Mouse (Mus musculus): ENCODE measurements around the gene Aspdh.

Aspdh gene

DNA sequence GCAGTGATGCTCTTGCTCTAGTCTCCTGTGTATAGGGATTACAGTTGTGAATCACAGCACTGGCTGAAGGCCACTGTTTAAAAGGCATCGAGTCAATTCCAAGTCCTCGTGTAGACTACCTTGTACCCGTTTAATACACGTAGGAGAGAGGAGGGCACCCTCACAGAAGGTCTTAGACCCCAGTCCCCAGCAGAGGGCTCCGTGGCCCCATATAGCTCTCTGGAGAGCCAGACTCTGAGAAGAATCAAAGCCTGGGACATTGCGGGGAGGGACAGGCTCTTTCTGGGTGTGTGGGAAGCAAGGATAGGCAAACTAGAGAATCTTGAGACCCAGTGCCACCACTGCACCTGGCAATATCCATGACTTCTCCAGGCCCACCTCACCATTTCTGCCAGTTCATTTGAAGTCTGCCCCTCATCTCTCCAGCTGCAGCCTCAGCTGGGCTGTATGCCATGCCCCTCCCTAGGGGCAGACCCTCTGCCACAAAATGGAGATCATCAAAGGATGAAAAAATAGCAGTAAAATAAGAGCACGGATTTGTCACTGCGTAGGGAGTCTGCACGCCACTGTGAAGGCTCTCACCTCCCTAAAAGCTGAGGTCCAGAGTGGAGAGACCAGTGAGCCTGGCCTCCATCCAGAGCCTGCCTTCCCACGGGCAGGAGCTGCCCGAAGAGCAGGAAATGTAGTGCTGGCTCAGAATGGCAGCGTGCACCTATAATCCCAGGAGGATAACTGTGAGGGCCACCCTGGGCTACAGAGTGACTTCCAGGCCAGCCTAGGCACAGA is 18.9 kb upstream of the Aspdh start:
- DNase-seq (ENCODE audit: low spot score in 2 of 2): no peak

DNA sequence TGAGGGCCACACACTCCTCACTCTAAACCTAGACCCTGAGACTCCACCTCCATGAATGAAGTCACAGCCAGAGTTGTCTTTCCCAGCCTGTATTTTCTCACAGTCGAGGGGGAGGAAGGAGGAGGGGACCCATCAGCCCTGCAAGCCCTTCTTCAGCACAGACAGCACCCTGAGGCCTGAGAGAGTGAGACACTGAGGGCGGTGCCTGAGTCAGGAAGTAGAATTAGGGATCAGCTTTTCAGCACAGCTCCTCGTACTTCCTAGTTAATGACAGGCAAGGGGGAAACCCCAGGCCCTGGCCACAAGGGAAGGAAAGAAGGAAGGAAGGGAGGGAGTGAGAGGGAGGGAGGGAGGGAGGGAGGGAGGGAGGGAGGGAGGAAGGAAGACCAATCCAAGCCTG is 11.9 kb upstream of the Aspdh start:
- DNase-seq (ENCODE audit: low spot score in 2 of 2): no peak

DNA sequence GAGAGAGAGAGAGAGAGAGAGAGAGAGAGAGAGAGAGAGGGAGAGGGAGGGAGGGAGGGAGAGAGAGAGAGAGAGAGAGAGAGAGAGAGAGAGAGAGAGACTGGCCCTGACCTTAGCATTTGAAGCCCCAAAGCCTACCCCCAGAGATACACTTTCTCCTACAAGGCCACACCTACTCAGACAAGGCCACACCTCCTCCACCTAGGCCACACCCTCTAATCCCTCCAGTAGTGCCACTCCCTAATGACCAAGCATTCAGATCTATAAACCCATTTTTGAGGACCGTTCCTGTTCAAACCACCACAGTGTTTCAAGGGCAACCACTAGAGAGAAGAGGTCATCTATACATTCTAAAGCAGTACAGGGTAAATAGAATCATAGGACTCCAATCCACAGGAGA is 8.9 kb upstream of the Aspdh start:
- no peak for DNase-seq (ENCODE audit: low spot score in 2 of 2)

DNA sequence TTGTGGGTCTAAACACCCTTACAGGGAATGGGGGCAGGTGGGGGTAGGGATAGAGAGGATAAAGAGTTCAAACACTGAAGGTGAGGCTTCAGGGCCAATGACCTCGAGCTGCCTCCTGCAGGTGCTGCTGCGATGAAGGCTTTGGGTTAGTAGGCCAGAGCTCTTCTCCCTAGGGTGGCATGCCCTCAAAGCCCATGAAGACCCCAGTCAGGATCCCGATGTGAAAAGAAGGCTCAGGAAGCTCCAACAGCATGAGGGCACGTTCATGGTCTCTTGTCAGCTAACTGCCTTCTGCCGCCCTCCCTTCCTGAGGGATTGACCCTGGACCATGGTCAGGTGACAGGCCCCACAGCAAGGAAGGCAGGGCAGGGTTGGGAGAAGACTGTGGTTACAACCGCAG is 5.1 kb upstream of the Aspdh start:
- DNase-seq (ENCODE audit: low spot score in 2 of 2): no peak

DNA sequence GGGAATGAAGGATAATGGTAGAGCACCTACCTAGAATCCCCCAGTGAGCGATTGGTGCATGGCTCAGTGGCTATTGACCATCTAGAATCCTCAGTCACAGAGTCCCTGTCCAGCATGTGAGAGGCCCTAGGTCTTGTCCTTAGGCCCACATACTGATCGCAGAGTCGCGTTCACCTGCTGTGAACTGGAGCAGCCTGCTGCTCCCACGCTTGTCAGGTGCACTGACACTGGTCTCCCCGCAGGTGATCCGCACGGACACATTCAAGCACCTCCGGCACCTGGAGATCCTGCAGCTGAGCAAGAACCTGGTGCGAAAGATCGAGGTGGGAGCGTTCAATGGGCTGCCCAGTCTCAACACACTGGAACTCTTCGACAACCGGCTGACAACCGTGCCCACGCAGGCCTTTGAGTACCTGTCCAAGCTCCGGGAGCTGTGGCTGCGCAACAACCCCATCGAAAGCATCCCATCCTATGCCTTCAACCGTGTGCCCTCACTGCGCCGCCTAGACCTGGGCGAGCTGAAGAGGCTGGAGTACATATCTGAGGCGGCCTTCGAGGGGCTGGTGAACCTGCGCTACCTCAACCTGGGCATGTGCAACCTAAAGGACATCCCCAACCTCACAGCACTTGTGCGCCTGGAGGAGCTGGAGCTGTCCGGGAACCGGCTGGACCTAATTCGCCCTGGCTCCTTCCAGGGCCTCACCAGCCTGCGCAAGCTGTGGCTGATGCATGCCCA is 4.3 kb upstream of the Aspdh start:
- no peak for DNase-seq (ENCODE audit: low spot score in 2 of 2)

DNA sequence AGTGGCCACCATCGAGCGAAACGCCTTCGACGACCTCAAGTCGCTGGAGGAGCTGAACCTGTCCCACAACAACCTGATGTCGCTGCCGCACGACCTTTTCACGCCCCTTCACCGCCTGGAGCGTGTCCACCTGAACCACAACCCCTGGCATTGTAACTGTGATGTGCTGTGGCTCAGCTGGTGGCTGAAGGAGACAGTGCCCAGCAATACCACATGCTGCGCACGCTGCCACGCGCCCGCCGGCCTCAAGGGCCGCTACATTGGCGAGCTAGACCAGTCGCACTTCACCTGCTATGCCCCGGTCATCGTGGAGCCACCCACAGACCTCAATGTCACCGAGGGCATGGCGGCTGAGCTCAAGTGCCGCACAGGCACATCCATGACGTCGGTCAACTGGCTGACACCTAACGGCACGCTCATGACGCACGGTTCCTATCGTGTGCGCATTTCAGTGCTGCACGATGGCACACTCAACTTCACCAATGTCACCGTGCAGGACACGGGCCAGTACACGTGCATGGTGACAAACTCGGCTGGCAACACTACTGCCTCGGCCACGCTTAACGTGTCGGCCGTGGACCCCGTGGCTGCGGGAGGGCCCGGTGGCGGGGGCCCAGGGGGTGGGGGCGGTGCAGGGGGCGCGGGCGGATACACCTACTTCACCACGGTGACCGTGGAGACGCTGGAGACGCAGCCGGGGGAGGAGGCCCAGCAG is 3.5 kb upstream of the Aspdh start:
- no peak for DNase-seq (ENCODE audit: low spot score in 2 of 2)

DNA sequence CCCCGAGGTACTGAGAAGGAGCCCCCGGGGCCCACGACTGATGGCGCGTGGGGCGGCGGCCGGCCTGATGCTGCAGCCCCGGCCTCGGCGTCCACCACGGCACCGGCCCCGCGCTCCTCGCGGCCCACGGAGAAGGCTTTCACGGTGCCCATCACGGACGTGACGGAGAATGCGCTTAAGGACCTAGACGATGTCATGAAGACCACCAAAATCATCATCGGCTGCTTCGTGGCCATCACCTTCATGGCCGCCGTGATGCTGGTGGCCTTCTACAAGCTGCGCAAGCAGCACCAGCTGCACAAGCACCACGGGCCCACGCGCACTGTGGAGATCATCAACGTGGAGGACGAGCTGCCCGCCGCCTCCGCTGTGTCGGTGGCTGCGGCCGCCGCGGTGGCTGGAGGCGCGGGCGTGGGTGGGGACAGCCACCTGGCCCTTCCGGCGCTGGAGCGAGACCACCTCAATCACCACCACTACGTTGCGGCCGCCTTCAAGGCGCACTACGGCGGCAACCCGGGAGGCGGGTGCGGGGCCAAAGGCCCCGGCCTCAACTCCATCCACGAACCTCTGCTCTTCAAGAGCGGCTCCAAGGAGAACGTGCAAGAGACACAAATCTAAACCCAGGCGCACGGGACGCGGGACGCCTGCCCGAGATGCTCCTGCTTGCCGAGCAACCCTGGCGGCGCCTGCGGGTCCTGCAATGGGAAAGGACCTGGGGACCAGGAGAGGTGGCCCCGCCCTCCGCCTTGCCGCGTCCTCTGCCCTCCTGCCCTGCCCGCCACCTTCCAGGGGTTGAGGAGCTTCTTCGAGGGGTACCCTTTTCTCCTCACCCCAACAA is 2.8 kb upstream of the Aspdh start:
- DNase-seq (ENCODE audit: low spot score in 2 of 2): no peak

DNA sequence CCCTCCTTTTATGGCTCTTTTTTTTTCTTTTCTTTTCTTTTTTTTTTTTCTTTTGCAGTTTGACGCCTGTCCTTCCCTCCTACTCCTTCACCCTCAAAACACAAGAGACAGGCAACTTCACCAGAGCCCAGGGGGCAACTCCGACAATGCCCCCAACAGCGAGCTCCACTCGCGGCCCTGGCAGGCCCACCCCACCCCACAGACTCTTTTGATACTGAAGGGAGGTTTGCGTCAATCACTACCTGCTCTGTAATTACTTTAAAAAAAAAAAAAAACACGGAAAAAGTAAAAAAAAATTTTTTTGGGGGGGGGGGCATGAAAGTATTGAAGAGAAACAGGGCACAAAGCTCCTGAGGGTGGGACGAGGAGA is 2.1 kb upstream of the Aspdh start:
- DNase-seq (ENCODE audit: low spot score in 2 of 2): no peak

DNA sequence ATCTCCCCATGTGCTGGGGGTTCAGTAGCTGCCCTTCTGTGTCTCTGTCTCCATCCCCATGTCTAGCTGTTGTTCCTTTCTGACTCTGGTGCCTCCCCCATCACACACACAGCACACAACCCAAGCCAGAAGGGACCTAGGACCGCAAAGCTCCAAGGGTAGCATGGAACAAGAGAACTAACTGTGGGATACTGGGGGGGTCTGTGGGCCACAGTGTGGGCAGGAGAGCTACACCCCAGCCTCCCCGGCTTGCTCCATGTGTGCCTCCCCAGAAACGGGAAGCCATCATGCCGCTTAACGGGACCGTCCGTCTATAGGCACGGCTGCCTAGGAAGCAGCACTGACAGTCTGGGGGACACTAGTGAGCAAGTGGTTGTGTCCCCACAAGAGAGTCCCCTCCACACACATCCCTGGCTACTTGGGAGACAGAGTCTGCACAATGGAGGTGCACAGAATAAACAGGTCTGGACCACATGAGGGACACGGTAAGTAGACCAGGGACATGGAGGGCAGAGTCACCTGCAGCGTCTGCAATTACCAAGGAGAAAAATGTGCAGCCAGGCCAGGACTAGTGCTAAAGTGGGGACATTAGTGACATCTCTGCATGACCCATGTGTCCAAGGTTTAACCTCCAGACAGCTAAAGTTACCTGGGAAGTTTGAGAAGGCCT is 1.5 kb upstream of the Aspdh start:
- no peak for DNase-seq (ENCODE audit: low spot score in 2 of 2)

DNA sequence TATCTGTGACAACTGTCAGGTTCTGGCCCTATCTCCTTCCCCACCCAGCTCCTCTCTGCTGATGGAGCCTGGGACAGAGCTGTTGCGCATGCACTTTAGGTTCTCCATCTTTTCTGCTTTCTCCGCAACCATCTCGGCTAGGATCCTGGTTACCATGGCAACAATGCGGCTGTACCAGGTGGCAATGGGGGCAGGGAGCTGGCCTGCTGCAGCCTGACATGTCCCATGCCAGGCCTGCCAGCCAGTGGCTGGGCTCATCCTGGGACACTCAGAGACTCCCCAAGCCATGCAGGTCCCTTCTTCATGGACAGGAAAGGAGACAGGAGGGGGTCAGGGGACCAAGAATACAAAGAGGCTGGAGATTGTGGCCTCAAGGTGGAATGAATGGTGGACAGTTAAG is 680 bp upstream of the Aspdh start:
- DNase-seq (ENCODE audit: low spot score in 2 of 2): no peak

DNA sequence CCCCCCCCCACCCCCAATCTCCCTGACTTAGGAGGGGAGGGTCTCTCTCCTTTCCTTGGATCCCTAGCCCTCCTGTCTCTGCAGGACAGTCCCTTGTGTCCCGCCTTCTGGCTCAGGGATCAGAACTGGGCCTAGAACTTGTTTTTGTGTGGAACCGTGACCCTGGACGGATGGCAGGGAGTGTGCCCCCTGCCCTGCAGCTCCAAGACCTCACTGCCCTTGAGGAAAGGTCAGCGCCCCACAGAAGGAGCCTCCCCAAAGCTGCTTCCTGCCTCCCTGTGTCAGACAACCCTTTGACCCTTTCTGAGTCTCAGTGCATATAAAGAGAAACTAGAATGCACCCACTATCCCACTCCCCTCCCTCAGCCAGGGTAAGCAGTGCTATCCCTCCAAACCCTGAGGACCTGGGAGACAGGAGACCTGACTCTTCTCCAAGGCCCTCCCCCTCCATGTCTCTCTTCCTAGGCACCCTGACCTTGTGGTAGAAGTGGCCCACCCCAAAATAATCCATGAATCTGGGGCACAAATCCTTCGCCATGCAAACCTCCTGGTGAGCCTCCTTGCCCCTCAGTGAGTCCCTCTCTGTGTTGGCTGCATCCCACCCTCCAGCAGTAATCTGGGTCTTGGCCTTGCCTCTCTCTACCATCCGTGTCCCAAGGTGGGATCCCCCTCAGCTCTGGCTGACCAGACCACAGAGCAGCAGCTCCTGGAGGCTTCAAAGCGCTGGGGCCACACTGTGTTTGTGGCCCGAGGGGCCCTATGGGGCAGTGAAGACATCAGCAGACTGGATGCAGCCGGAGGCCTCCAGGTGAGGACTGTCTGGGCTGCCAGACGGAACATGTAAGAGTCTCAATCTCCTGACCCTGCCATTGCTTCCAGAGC is 1.1 kb downstream of the Aspdh start:
- no peak for DNase-seq (ENCODE audit: low spot score in 2 of 2)

DNA sequence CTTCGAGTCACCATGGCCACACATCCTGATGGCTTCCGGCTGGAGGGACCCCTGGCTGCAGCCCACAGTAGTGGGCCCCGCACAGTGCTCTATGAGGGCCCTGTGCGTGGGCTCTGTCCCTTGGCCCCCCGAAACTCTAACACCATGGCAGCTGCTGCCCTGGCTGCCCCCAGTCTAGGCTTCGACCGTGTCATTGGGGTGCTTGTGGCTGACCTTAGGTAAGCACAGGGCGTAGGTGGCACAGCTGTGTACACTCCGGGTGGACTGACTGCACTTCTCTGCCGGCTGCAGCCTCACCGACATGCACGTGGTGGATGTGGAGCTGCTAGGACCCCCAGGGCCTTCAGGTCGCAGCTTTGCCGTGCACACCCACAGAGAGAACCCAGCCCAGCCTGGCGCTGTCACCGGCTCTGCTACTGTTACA is 1.7 kb downstream of the Aspdh start:
- no peak for DNase-seq (ENCODE audit: low spot score in 2 of 2)

DNA sequence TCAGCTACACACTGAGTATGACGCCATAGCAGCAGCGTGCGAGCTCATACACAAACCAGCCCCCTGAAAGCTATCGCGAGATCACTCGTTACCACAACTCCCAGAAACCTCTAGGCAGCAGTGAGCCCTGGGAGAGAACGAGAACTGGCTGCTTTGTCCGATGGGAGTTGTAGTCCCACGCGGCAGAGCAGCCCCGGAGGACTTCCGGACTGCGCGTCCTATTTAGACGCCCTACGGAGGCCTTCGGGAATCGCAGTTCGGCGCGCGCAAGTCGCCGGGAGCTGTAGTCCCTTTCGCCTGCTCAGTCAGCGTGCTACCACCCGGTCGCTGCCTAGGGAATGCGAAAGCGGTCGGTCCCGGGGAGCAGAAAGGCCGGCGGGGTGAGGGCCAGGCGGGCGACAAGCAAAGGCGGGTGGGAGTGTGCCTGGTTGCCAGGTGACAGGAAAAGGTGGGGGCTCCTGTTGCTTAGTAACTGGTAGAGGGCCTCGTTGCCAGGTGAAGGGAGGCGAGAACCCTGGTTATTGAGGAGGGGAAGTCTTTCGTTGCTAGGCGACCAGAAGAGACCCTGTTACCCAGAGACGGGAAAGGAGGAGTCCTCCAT is 2.7 kb downstream of the Aspdh start, which contains the start of gene Josd2:
Gene Josd2, plus strand, starts transcription at position 170 of the 601 bp plus-strand sequence.
- DNase-seq (ENCODE audit: low spot score in 2 of 2): peak; percentile 90 to 91

DNA sequence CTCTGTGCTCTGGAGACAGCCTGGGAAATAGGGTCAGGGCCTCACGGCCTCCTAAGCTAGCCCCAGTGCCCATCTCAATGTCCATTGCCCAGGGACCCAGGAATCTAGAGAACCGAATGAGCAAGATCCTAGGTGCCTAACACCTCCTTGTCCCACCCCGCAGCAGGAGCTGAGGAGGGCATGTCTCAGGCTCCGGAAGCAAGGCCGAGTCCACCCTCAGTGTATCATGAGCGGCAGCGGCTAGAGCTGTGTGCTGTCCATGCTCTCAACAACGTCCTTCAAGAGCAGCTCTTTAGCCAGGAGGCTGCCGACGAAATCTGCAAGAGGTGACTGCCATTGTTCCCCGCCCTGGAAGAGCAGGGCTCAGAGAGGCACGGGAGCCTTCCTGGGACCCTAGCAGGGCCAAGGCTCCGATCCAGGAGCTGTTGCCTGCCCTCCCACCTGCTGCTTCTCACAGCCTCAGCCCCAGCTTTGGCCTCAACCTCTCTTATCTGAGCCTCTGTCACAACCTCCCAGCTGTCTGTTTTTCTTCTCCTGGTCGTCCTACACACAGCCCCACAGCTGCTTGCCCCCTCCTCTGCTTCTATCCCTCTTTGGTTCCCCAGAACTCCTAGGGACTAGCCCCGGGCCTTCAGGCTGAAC is 3.6 kb downstream of the Aspdh start:
- no peak for DNase-seq (ENCODE audit: low spot score in 2 of 2)

DNA sequence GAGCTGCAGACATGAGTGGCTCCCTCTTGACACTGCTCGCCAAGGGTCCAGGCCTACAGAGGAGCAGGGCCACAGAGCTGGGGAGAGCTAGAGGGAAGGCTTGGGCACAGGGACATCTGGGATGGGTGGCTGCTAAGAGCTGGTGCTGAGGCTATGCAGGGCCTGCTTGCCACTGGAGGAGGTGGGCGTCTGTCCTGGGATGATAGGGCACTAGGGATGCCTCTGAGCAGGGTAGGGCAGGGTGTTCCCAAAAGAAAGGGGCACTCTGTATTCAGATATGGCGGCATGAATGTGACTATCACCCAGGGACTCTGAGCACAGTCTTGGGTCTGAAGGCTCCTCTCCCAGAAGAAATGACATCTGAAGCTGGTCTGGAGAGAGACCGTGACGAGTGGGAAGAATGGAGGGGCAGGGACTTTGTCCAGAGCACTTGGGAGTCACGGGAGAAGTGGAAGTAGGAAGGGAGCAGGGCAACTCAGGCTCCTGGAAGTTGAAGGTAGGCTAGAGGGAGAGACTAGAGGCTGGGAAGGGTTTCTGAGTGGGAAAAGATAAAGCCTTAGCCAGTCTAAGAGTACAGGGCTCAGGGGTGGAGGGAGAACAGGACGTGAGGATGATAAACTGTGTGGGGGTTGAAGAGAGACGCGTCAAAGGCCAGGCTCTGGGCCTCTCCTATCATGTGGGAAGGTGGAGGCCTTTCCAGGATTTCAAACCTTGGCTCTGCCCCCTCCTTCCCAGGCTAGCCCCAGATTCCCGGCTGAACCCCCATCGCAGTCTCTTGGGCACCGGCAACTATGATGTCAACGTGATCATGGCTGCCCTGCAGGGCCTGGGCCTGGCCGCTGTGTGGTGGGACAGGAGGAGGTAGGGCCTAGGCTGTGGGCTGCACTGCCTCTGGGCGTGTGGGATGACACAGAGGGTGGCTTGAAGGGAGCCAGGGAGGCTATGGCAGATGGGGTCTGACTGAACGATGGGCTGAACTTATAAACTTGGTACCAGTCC is 4.8 kb downstream of the Aspdh start:
- DNase-seq (ENCODE audit: low spot score in 2 of 2): peak in 1 of 2 experiments; percentile 55

DNA sequence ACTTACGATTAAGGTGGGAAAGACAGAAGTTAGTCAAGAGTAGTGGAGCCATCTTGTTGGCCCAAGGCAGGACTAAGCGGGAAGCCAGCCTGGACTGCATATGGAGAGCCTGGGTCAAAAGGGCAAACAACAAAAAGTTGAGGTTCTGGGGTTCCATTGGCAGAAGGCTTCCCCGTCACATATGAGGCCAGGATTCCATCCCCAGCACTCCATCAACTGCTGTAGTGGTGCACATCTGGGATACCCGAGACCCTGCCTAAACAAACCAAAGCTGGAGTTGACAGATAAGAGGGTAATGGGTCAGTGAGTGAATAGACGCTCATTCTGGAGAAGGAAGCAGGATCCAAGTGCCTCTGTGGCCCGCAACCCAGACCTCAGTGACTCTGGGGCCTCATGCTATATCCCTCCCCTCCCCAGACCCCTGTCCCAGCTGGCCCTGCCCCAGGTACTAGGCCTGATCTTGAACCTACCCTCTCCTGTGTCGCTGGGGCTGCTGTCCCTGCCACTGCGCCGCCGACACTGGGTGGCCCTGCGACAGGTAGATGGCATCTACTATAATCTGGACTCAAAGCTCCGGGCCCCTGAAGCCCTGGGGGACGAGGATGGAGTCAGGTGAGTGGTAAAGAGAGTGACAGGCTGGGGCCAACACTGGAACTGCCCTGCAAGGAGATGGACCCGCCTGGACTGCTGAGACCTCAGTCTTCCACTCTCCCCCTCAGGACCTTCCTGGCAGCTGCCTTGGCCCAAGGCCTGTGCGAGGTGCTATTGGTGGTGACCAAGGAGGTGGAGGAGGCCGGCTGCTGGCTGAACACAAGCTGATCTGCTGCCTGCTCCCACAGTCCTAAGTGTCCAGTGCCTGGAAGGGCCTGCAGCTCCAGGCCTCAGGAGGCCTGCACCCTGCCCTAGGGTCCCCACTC is 5.8 kb downstream of the Aspdh start:
- no peak for DNase-seq (ENCODE audit: low spot score in 2 of 2)

Data from urinary bladder, postnatal 4 days (tissue).